Mouse (Mus musculus): ENCODE data around the gene Grik4. TPM values are rescaled to one million over a fixed set of nuclear protein-coding genes. Genes with fewer than 3 reads are reported as not detected.

Gene Grik4
- polyA plus RNA-seq, 1 experiment: 2.8 TPM

DNA sequence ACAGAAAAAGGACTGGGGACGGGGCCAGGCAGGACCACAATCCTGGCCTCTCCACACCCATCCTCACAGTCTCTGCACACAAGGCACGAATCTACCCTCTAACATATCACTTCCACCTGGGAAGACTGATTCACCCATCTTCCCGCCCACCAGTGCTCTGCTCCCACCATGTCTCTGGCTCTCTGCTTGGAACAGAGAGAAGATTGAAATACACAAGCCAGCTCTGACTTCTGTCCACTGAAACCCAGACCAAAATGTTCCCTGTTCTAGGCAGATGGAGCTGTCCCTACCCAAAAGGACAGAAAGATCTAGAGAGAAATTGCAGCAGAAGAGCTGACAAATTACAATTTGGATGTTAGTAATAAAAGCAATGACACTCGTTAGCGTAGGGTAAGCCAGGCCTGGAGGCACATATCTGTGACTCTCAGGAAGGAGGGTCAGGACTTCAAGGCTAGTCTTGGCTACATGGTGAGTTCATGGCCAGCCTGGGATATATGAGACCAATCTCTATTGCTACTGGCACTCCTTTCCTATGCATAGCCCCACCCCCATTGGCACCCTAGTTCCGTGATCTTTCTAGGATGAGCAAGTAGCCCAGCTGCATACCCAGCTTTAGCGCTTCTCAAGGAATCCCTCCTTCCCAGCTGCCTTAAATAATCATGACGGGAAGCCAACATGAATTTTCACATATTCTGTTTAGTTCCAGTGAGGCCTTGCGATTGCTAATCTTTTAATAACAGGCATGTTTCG lies 97.4 kb downstream of the Grik4 start:
- Histone ChIP-seq H3K4me3 (ENCODE audit: control insufficient read depth, low read depth, low read length) (no peak overlapping the region), H3K4me1 (ENCODE audit: control insufficient read depth, insufficient read depth, low read length) (no peaks in the 10 kb centered on the region), H3K36me3 (ENCODE audit: control insufficient read depth, insufficient read depth, low read length) (no peaks in the 10 kb centered on the region), H3K27me3 (ENCODE audit: control insufficient read depth, insufficient read depth, low read length) (no peaks in the 10 kb centered on the region), H3K27ac (ENCODE audit: control insufficient read depth, insufficient read depth, low read depth, low read length) (no peak overlapping the region)
- no peak for TF ChIP-seq CTCF (IDR thresholded peaks at IDR 0.05; ENCODE audit: control insufficient read depth, insufficient read depth, insufficient replicate concordance, low read depth, low read length)

- Histone ChIP-seq H3K4me1 (ENCODE audit: control insufficient read depth, insufficient read depth, low read length) (no peaks in the 10 kb centered on the region), H3K27ac (ENCODE audit: control insufficient read depth, insufficient read depth, low read depth, low read length) (no peak overlapping the region), H3K36me3 (ENCODE audit: control insufficient read depth, insufficient read depth, low read length) (no peaks in the 10 kb centered on the region), H3K27me3 (ENCODE audit: control insufficient read depth, insufficient read depth, low read length) (no peaks in the 10 kb centered on the region), H3K4me3 (ENCODE audit: control insufficient read depth, low read depth, low read length) (no peak overlapping the region)
- TF ChIP-seq CTCF (IDR thresholded peaks at IDR 0.05; ENCODE audit: control insufficient read depth, insufficient read depth, insufficient replicate concordance, low read depth, low read length): no peak
- TF ChIP-seq POLR2A (IDR thresholded peaks at IDR 0.05; ENCODE audit: control insufficient read depth, low read depth, low read length): no peak
These were observed 98.2 kb downstream of the Grik4 start for GRCm38 (mm10) chr9:42846139-42846538.

GRCm38 (mm10) chr9:42844301-42844700 lies 100.0 kb downstream of the Grik4 start:
- Histone ChIP-seq H3K27ac (ENCODE audit: control insufficient read depth, insufficient read depth, low read depth, low read length) (no peak overlapping the region), H3K36me3 (ENCODE audit: control insufficient read depth, insufficient read depth, low read length) (no peaks in the 10 kb centered on the region), H3K4me1 (ENCODE audit: control insufficient read depth, insufficient read depth, low read length) (no peaks in the 10 kb centered on the region), H3K4me3 (ENCODE audit: control insufficient read depth, low read depth, low read length) (no peak overlapping the region), H3K27me3 (ENCODE audit: control insufficient read depth, insufficient read depth, low read length) (no peaks in the 10 kb centered on the region)
- TF ChIP-seq CTCF (IDR thresholded peaks at IDR 0.05; ENCODE audit: control insufficient read depth, insufficient read depth, insufficient replicate concordance, low read depth, low read length) (no peak), POLR2A (IDR thresholded peaks at IDR 0.05; ENCODE audit: control insufficient read depth, low read depth, low read length) (no peak)

DNA sequence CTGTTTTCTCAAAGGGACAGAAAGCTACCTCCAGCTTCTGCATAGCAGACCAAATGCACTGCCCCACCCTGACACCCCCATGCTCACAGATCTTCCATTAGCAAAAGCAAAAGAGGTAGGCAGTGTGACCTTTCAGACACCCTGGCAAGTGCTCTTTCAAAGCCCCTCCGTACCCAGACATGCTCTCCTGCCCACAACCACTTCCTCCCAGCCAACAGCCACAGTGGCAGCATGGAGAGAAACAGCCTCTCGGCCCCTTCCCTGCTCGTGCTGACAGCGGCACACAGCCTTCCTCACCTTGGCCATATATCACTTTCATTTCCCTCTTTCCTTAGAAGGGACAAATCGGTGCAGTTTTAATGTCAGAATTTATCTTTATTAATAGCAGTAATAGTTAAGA lies 106.0 kb downstream of the Grik4 start:
- no peak for TF ChIP-seq POLR2A (IDR thresholded peaks at IDR 0.05; ENCODE audit: control insufficient read depth, low read depth, low read length)
- no peak for TF ChIP-seq CTCF (IDR thresholded peaks at IDR 0.05; ENCODE audit: control insufficient read depth, insufficient read depth, insufficient replicate concordance, low read depth, low read length)
- Histone ChIP-seq H3K4me1 (ENCODE audit: control insufficient read depth, insufficient read depth, low read length) (no peaks in the 10 kb centered on the region), H3K4me3 (ENCODE audit: control insufficient read depth, low read depth, low read length) (no peak overlapping the region), H3K27ac (ENCODE audit: control insufficient read depth, insufficient read depth, low read depth, low read length) (no peak overlapping the region), H3K36me3 (ENCODE audit: control insufficient read depth, insufficient read depth, low read length) (no peaks in the 10 kb centered on the region), H3K27me3 (ENCODE audit: control insufficient read depth, insufficient read depth, low read length) (no peaks in the 10 kb centered on the region)

GRCm38 (mm10) chr9:42837498-42837897 lies 106.8 kb downstream of the Grik4 start:
- Histone ChIP-seq H3K27ac (ENCODE audit: control insufficient read depth, insufficient read depth, low read depth, low read length) (no peak overlapping the region), H3K27me3 (ENCODE audit: control insufficient read depth, insufficient read depth, low read length) (no peaks in the 10 kb centered on the region), H3K36me3 (ENCODE audit: control insufficient read depth, insufficient read depth, low read length) (no peaks in the 10 kb centered on the region), H3K4me1 (ENCODE audit: control insufficient read depth, insufficient read depth, low read length) (no peaks in the 10 kb centered on the region), H3K4me3 (ENCODE audit: control insufficient read depth, low read depth, low read length) (no peak overlapping the region)
- TF ChIP-seq POLR2A (IDR thresholded peaks at IDR 0.05; ENCODE audit: control insufficient read depth, low read depth, low read length): no peak

GRCm38 (mm10) chr9:42831558-42831957 lies 112.7 kb downstream of the Grik4 start:
- Histone ChIP-seq H3K27ac (ENCODE audit: control insufficient read depth, insufficient read depth, low read depth, low read length) (no peak overlapping the region), H3K4me3 (ENCODE audit: control insufficient read depth, low read depth, low read length) (no peak overlapping the region), H3K4me1 (ENCODE audit: control insufficient read depth, insufficient read depth, low read length) (no peaks in the 10 kb centered on the region), H3K27me3 (ENCODE audit: control insufficient read depth, insufficient read depth, low read length) (no peaks in the 10 kb centered on the region), H3K36me3 (ENCODE audit: control insufficient read depth, insufficient read depth, low read length) (no peaks in the 10 kb centered on the region)
- TF ChIP-seq POLR2A (IDR thresholded peaks at IDR 0.05; ENCODE audit: control insufficient read depth, low read depth, low read length): no peak
- no peak for TF ChIP-seq CTCF (IDR thresholded peaks at IDR 0.05; ENCODE audit: control insufficient read depth, insufficient read depth, insufficient replicate concordance, low read depth, low read length)

- Histone ChIP-seq H3K4me3 (ENCODE audit: control insufficient read depth, low read depth, low read length) (no peak overlapping the region), H3K4me1 (ENCODE audit: control insufficient read depth, insufficient read depth, low read length) (no peaks in the 10 kb centered on the region), H3K27me3 (ENCODE audit: control insufficient read depth, insufficient read depth, low read length) (no peaks in the 10 kb centered on the region), H3K36me3 (ENCODE audit: control insufficient read depth, insufficient read depth, low read length) (no peaks in the 10 kb centered on the region), H3K27ac (ENCODE audit: control insufficient read depth, insufficient read depth, low read depth, low read length) (no peak overlapping the region)
- TF ChIP-seq POLR2A (IDR thresholded peaks at IDR 0.05; ENCODE audit: control insufficient read depth, low read depth, low read length) (no peak), CTCF (IDR thresholded peaks at IDR 0.05; ENCODE audit: control insufficient read depth, insufficient read depth, insufficient replicate concordance, low read depth, low read length) (no peak)
These were observed 125.0 kb downstream of the Grik4 start for GRCm38 (mm10) chr9:42819247-42819646.

GRCm38 (mm10) chr9:42816815-42817214 lies 127.5 kb downstream of the Grik4 start:
- no peak overlapping the region for H3K27ac ChIP-seq (ENCODE audit: control insufficient read depth, insufficient read depth, low read depth, low read length)
- TF ChIP-seq CTCF (IDR thresholded peaks at IDR 0.05; ENCODE audit: control insufficient read depth, insufficient read depth, insufficient replicate concordance, low read depth, low read length) (no peak), POLR2A (IDR thresholded peaks at IDR 0.05; ENCODE audit: control insufficient read depth, low read depth, low read length) (no peak)
- no peaks in the 10 kb centered on the region for H3K27me3 ChIP-seq (ENCODE audit: control insufficient read depth, insufficient read depth, low read length)
- H3K4me1 ChIP-seq (ENCODE audit: control insufficient read depth, insufficient read depth, low read length): no peaks in the 10 kb centered on the region
- H3K36me3 ChIP-seq (ENCODE audit: control insufficient read depth, insufficient read depth, low read length): no peaks in the 10 kb centered on the region
- no peak overlapping the region for H3K4me3 ChIP-seq (ENCODE audit: control insufficient read depth, low read depth, low read length)
